Mouse (Mus musculus): ENCODE data around the gene Fbxl2. TPM values are rescaled to one million over a fixed set of nuclear protein-coding genes. Genes with fewer than 3 reads are reported as not detected.

Gene Fbxl2
- polyA plus RNA-seq, 1 experiment: 21.8 TPM

DNA sequence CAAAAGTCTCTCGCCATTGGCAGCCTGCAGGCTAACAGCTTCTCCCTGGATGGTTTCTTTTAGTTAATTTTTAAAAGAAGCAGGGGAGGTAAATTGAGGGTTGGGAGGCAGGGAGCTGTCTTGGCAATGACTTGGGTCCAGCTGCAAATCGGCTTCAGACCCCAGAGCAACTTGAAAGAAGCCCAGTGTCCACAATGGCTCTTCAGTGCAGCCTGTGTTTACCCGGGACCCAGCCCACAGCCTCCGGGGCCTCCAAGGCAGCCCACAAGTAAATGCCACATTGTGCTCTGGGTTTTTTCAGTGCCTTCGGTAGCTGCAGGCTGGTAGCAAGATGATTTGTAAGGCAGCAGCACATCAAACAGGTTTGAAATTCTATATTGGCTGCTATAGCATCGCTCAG, 3.5 kb downstream of the Fbxl2 start:
- Histone ChIP-seq H3K79me2 (ENCODE audit: control insufficient read depth, insufficient read depth) (no peaks in the 10 kb centered on the region), H3K36me3 (ENCODE audit: control insufficient read depth, insufficient read depth) (no peaks in the 10 kb centered on the region), H3K4me3 (no peak overlapping the region), H3K4me2 (ENCODE audit: low read depth) (no peak overlapping the region), H3K27me3 (ENCODE audit: control insufficient read depth, insufficient read depth, insufficient read length) (no peaks in the 10 kb centered on the region), H3ac (ENCODE audit: control insufficient read depth, insufficient read length) (no peak overlapping the region)
- no peak for TF ChIP-seq SRF (IDR thresholded peaks at IDR 0.05; ENCODE audit: control insufficient read depth, insufficient read length, low read depth)

DNA sequence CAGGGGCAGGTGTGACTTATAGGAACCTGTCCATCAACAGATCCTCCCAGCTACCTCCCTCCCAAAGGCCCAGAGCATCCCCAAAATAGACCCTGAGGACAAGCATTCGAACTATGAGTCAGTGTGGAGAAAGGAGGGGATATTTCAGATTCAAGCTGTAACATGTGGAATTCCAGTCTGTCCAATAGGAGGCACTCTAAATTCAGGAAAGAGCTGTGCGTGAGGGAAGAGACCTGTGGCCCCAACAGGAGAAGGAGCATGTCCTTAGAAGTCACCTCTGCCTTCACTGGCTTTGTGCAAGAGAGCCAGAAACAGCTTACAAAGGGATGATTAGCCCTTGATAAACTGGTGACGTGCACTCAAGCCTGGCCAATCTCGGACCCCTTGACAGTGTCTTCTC, 5.0 kb downstream of the Fbxl2 start:
- no peak overlapping the region for H3ac ChIP-seq (ENCODE audit: control insufficient read depth, insufficient read length)
- no peak overlapping the region for H3K4me2 ChIP-seq (ENCODE audit: low read depth)
- no peaks in the 10 kb centered on the region for H3K36me3 ChIP-seq (ENCODE audit: control insufficient read depth, insufficient read depth)
- TF ChIP-seq MYOG (IDR thresholded peaks at IDR 0.05; ENCODE audit: control insufficient read depth in 1 of 3, insufficient read depth in 1 of 3, insufficient read length in 2 of 3, low read depth in 2 of 3): no peak
- TF ChIP-seq TCF12 (IDR thresholded peaks at IDR 0.05; ENCODE audit: insufficient read depth, poor library complexity, severe bottlenecking): no peak
- TF ChIP-seq USF1 (IDR thresholded peaks at IDR 0.05; ENCODE audit: low read depth): no peak
- no peak for TF ChIP-seq SRF (IDR thresholded peaks at IDR 0.05; ENCODE audit: control insufficient read depth, insufficient read length, low read depth)
- no peak for TF ChIP-seq POLR2A (IDR thresholded peaks at IDR 0.05; ENCODE audit: insufficient read length, low read depth)
- no peak for TF ChIP-seq POLR2AphosphoS2 (IDR thresholded peaks at IDR 0.05; ENCODE audit: insufficient read length, low read depth)
- no peak for TF ChIP-seq REST (IDR thresholded peaks at IDR 0.05; ENCODE audit: insufficient read depth, insufficient read length)
- TF ChIP-seq MAX (IDR thresholded peaks at IDR 0.05; ENCODE audit: low read depth): no peak
- no peak for TF ChIP-seq CEBPB (IDR thresholded peaks at IDR 0.05; ENCODE audit: insufficient read depth, poor library complexity, severe bottlenecking)
- no peak for TF ChIP-seq TCF3 (IDR thresholded peaks at IDR 0.05; ENCODE audit: insufficient read length, low read depth)
- TF ChIP-seq MYOD1 (IDR thresholded peaks at IDR 0.05; ENCODE audit: control insufficient read depth in 1 of 3, insufficient read length in 2 of 3, low read depth in 2 of 3): no peak
- TF ChIP-seq E2F4 (IDR thresholded peaks at IDR 0.05; ENCODE audit: insufficient read depth): no peak
- no peaks in the 10 kb centered on the region for H3K79me2 ChIP-seq (ENCODE audit: control insufficient read depth, insufficient read depth)
- no peaks in the 10 kb centered on the region for H3K27me3 ChIP-seq (ENCODE audit: control insufficient read depth, insufficient read depth, insufficient read length)
- H3K4me3 ChIP-seq: no peak overlapping the region

DNA sequence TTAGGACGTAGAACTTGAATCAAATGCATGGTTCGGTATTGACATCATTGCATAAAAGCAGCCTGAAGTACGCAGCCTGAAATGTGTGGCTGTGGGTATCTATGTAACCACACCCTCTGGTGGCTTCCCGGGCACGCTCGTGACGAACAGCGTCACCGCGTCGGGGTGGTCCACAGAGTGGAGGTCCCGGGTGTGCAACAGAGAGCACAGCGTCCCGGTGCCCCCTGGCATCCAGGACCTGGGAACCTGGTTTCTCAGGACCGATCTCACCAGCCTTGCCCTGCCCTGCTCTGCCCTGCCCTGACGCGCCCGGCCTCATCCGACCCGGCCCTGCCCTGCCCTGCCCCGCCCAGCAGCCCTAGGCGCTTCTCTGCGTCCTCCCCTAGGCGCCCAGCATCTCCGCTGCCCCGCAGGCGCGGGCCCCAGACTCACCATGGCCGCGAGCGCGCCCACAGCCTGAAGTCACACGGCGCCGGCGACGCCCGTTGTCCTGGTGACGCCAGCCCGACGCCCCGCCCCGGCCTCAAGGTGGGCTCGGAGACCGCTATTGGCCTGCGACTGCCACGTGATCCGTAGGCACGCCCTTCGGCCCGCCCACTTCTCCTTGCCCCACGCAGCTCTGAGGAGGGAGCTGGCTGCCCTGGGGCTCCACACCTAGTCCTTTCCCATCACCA, 19.6 kb downstream of the Fbxl2 start:
- H3K79me2 ChIP-seq (ENCODE audit: control insufficient read depth, insufficient read depth): peaks cover 41% of the 10 kb centered on the region
- peak; percentile 81 for TF ChIP-seq POLR2A (IDR thresholded peaks at IDR 0.05; ENCODE audit: insufficient read length, low read depth)
- peak; percentile 91 for TF ChIP-seq USF1 (IDR thresholded peaks at IDR 0.05; ENCODE audit: low read depth)
- peak in 2 of 3 experiments; percentile 6 to 31 for TF ChIP-seq MYOD1 (IDR thresholded peaks at IDR 0.05; ENCODE audit: control insufficient read depth in 1 of 3, insufficient read length in 2 of 3, low read depth in 2 of 3)
- peak in 2 of 3 experiments; percentile 3 to 19 for TF ChIP-seq MYOG (IDR thresholded peaks at IDR 0.05; ENCODE audit: control insufficient read depth in 1 of 3, insufficient read depth in 1 of 3, insufficient read length in 2 of 3, low read depth in 2 of 3)
- TF ChIP-seq SRF (IDR thresholded peaks at IDR 0.05; ENCODE audit: control insufficient read depth, insufficient read length, low read depth): no peak
- no peak for TF ChIP-seq TCF12 (IDR thresholded peaks at IDR 0.05; ENCODE audit: insufficient read depth, poor library complexity, severe bottlenecking)
- TF ChIP-seq TCF3 (IDR thresholded peaks at IDR 0.05; ENCODE audit: insufficient read length, low read depth): no peak
- no peak for TF ChIP-seq MAX (IDR thresholded peaks at IDR 0.05; ENCODE audit: low read depth)
- no peak for TF ChIP-seq CEBPB (IDR thresholded peaks at IDR 0.05; ENCODE audit: insufficient read depth, poor library complexity, severe bottlenecking)
- no peak for TF ChIP-seq E2F4 (IDR thresholded peaks at IDR 0.05; ENCODE audit: insufficient read depth)
- TF ChIP-seq POLR2AphosphoS2 (IDR thresholded peaks at IDR 0.05; ENCODE audit: insufficient read length, low read depth): peak; percentile 71
- TF ChIP-seq REST (IDR thresholded peaks at IDR 0.05; ENCODE audit: insufficient read depth, insufficient read length): no peak
- H3K27me3 ChIP-seq (ENCODE audit: control insufficient read depth, insufficient read depth, insufficient read length): no peaks in the 10 kb centered on the region
- peak overlapping the region; percentile 41 for H3ac ChIP-seq (ENCODE audit: control insufficient read depth, insufficient read length)
- peak overlapping the region; percentile 83 for H3K4me2 ChIP-seq (ENCODE audit: low read depth)
- H3K36me3 ChIP-seq (ENCODE audit: control insufficient read depth, insufficient read depth): no peaks in the 10 kb centered on the region
- H3K4me3 ChIP-seq: peak overlapping the region; percentile 69

DNA sequence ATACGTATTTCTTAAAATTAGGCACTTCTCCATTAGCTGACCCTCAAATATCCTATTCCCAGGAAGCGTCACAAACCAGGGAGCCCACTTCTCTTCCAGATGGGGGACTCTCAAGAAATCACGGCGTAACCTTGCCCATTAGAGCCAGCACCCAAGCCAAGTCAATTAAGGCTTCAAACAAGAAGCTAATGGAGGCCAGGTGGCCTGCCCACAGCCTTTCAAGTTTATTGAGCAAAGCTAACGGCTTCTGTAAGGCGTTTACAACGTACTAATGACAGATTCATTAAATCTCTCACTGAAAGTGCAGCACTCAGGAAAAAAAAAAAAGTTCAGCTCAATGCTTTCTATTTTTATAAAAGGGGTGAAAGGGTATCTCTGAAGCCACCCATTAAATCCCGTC, 20.1 kb downstream of the Fbxl2 start:
- H3K79me2 ChIP-seq (ENCODE audit: control insufficient read depth, insufficient read depth): peaks cover 47% of the 10 kb centered on the region
- H3K4me3 ChIP-seq: peak overlapping the region; percentile 69
- H3ac ChIP-seq (ENCODE audit: control insufficient read depth, insufficient read length): peak overlapping the region; percentile 41
- peak overlapping the region; percentile 83 for H3K4me2 ChIP-seq (ENCODE audit: low read depth)
- no peaks in the 10 kb centered on the region for H3K36me3 ChIP-seq (ENCODE audit: control insufficient read depth, insufficient read depth)
- no peaks in the 10 kb centered on the region for H3K27me3 ChIP-seq (ENCODE audit: control insufficient read depth, insufficient read depth, insufficient read length)
- TF ChIP-seq TCF3 (IDR thresholded peaks at IDR 0.05; ENCODE audit: insufficient read length, low read depth) (no peak), TCF12 (IDR thresholded peaks at IDR 0.05; ENCODE audit: insufficient read depth, poor library complexity, severe bottlenecking) (no peak), MAX (IDR thresholded peaks at IDR 0.05; ENCODE audit: low read depth) (no peak), REST (IDR thresholded peaks at IDR 0.05; ENCODE audit: insufficient read depth, insufficient read length) (no peak), USF1 (IDR thresholded peaks at IDR 0.05; ENCODE audit: low read depth) (no peak), POLR2A (IDR thresholded peaks at IDR 0.05; ENCODE audit: insufficient read length, low read depth) (no peak), MYOG (IDR thresholded peaks at IDR 0.05; ENCODE audit: control insufficient read depth in 1 of 3, insufficient read depth in 1 of 3, insufficient read length in 2 of 3, low read depth in 2 of 3) (no peak), SRF (IDR thresholded peaks at IDR 0.05; ENCODE audit: control insufficient read depth, insufficient read length, low read depth) (no peak), CEBPB (IDR thresholded peaks at IDR 0.05; ENCODE audit: insufficient read depth, poor library complexity, severe bottlenecking) (no peak)

DNA sequence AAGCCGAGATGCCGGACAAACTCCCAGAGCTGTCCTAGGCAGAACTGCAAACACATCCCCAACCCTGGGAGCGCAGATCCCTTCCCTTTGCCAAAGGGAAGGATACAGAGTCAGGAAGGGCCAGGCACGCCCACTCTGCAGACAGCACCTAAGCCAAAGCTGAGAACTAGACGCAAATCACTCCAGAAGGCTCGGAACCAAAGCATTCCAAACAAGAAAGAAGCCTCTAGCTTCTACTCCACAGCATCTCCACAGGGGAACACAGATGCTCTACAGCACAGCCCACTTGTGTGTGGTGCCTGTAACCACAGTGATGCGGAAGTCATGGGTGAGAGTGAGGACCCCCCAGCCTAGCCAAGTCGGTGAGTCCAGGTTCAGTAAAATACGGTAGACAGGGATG, 20.8 kb downstream of the Fbxl2 start:
- Histone ChIP-seq H3ac (ENCODE audit: control insufficient read depth, insufficient read length) (peak overlapping the region; percentile 41), H3K27me3 (ENCODE audit: control insufficient read depth, insufficient read depth, insufficient read length) (no peaks in the 10 kb centered on the region), H3K4me2 (ENCODE audit: low read depth) (peak overlapping the region; percentile 83), H3K4me3 (peak overlapping the region; percentile 69), H3K79me2 (ENCODE audit: control insufficient read depth, insufficient read depth) (peaks cover 53% of the 10 kb centered on the region), H3K36me3 (ENCODE audit: control insufficient read depth, insufficient read depth) (no peaks in the 10 kb centered on the region)
- no peak for TF ChIP-seq MYOD1 (IDR thresholded peaks at IDR 0.05; ENCODE audit: control insufficient read depth in 1 of 3, insufficient read length in 2 of 3, low read depth in 2 of 3)
- TF ChIP-seq MYOG (IDR thresholded peaks at IDR 0.05; ENCODE audit: control insufficient read depth in 1 of 3, insufficient read depth in 1 of 3, insufficient read length in 2 of 3, low read depth in 2 of 3): no peak
- TF ChIP-seq POLR2A (IDR thresholded peaks at IDR 0.05; ENCODE audit: insufficient read length, low read depth): no peak
- no peak for TF ChIP-seq REST (IDR thresholded peaks at IDR 0.05; ENCODE audit: insufficient read depth, insufficient read length)
- TF ChIP-seq MAX (IDR thresholded peaks at IDR 0.05; ENCODE audit: low read depth): no peak
- TF ChIP-seq CEBPB (IDR thresholded peaks at IDR 0.05; ENCODE audit: insufficient read depth, poor library complexity, severe bottlenecking): no peak
- TF ChIP-seq USF1 (IDR thresholded peaks at IDR 0.05; ENCODE audit: low read depth): no peak
- no peak for TF ChIP-seq TCF3 (IDR thresholded peaks at IDR 0.05; ENCODE audit: insufficient read length, low read depth)
- no peak for TF ChIP-seq POLR2AphosphoS2 (IDR thresholded peaks at IDR 0.05; ENCODE audit: insufficient read length, low read depth)
- TF ChIP-seq TCF12 (IDR thresholded peaks at IDR 0.05; ENCODE audit: insufficient read depth, poor library complexity, severe bottlenecking): no peak
- TF ChIP-seq E2F4 (IDR thresholded peaks at IDR 0.05; ENCODE audit: insufficient read depth): no peak

Data from myocyte (in vitro differentiated cells).